Mouse (Mus musculus) heart, embryonic 14.5 days (tissue): ENCODE data around the gene Mogs. TPM values are rescaled to one million over a fixed set of nuclear protein-coding genes. Genes with fewer than 3 reads are reported as not detected.

Experiments used
- ATAC-seq: fragments of 200-750 bp; cut with Nextera tagmentation; 2 replicates; pipeline ENCODE4 v1.8.0; 2017; ENCODE audit warnings: low read depth, moderate TSS enrichment; ENCODE audit not compliant: insufficient number of reproducible peaks, insufficient read depth, low FRiP score
- H3K27ac ChIP-seq, 2 experiments: fragments of 200-500 bp in 1 of 2; fragments of 300-500 bp in 1 of 2; sonication (generic) in 1 of 2; replicated peaks in 1 of 2; 2 replicates each; pipeline ENCODE4 v1.5.1; 2012 to 2014; ENCODE audit warnings: low read depth in 2 of 2, low read length in 2 of 2, control low read depth in 1 of 2, mild to moderate bottlenecking in 1 of 2, mixed read lengths in 1 of 2; ENCODE audit not compliant: control insufficient read depth in 1 of 2, insufficient read depth in 1 of 2
- H3K27me3 ChIP-seq: fragments of 300-500 bp; sonication (generic); 2 replicates; pipeline ENCODE4 v1.6.1; 2014; ENCODE audit warnings: mild to moderate bottlenecking, low read length, control low read depth; ENCODE audit not compliant: control insufficient read depth, insufficient read depth
- H3K36me3 ChIP-seq: fragments of 300-500 bp; sonication (generic); 2 replicates; pipeline ENCODE4 v1.6.1; 2014; ENCODE audit warnings: mild to moderate bottlenecking, control low read depth, low read length, mixed read lengths; ENCODE audit not compliant: control insufficient read depth, insufficient read depth
- H3K4me1 ChIP-seq, 2 experiments: fragments of 200-500 bp in 1 of 2; fragments of 300-500 bp in 1 of 2; sonication (generic) in 1 of 2; 2 replicates each; pipeline ENCODE4 v1.6.1; 2012 to 2014; ENCODE audit warnings: low read length in 2 of 2, control low read depth in 1 of 2, mixed read lengths in 1 of 2; ENCODE audit not compliant: control insufficient read depth in 2 of 2, insufficient read depth in 2 of 2
- H3K4me2 ChIP-seq: fragments of 300-500 bp; sonication (generic); 2 replicates; pipeline ENCODE4 v1.6.1; 2014; ENCODE audit warnings: mild to moderate bottlenecking, low read length
- H3K4me3 ChIP-seq, 2 experiments: fragments of 200-500 bp in 1 of 2; fragments of 300-500 bp in 1 of 2; sonication (generic) in 1 of 2; 2 replicates each; pipeline ENCODE4 v1.5.1; 2012 to 2014; ENCODE audit warnings: low read length in 2 of 2, mild to moderate bottlenecking in 2 of 2, control low read depth in 1 of 2, low read depth in 1 of 2, moderate library complexity in 1 of 2; ENCODE audit not compliant: control insufficient read depth in 1 of 2, insufficient read depth in 1 of 2
- H3K9ac ChIP-seq: fragments of 300-500 bp; sonication (generic); 2 replicates; pipeline ENCODE4 v1.6.1; 2014; ENCODE audit warnings: mild to moderate bottlenecking, low read length
- H3K9me3 ChIP-seq: fragments of 300-500 bp; sonication (generic); 2 replicates; pipeline ENCODE4 v1.6.1; 2016; ENCODE audit warnings: low read length, control low read depth; ENCODE audit not compliant: control insufficient read depth
- WGBS: fragments of 180-500 bp; shearing (Covaris S2); extraction: QIAGEN DNeasy Blood & Tissue Kit; methylation state at CpG from one replicate; pipeline ENCODE4 v1.1.7; 2014; 5-methylcytosine and 5-hydroxymethylcytosine counted together
- polyA plus RNA-seq: library from polyadenylated mRNA; unstranded; fragments of >200 nt; fragmentation: Nextera tagmentation; extraction: Ambion mirVana; gene quantifications from 2 replicates; pipeline ENCODE4 v1.2.1, GENCODE M21; 2014

The Mogs gene
- polyA plus RNA-seq, 1 experiment from 2014 or later = 21.6 TPM

GRCm38 (mm10) chr6:83131469-83132034 lies 16.3 kb downstream of the Mogs start:
- H3K27me3 ChIP-seq = no peaks in the 10 kb centered on the region
- no peak for ATAC-seq
- H3K36me3 ChIP-seq = no peaks in the 10 kb centered on the region
- H3K4me3 ChIP-seq = no peak overlapping the region
- no peak overlapping the region for H3K4me2 ChIP-seq
- H3K27ac ChIP-seq = no peak overlapping the region
- WGBS = 72% methylated on average over 6 of the region's 6 CpGs
- peaks cover 10% of the 10 kb centered on the region in 2 experiments; a peak in 3 of 4 replicates for H3K4me1 ChIP-seq
- no peak overlapping the region for H3K9ac ChIP-seq
- H3K9me3 ChIP-seq = no peaks in the 10 kb centered on the region

GRCm38 (mm10) chr6:83132176-83132919 lies 17.1 kb downstream of the Mogs start:
- Histone ChIP-seq H3K4me1 (peaks cover 10 to 12% of the 10 kb centered on the region in 2 experiments; a peak in 3 of 4 replicates), H3K27ac (no peak overlapping the region), H3K9ac (no peak overlapping the region), H3K4me2 (no peak overlapping the region), H3K9me3 (no peaks in the 10 kb centered on the region), H3K36me3 (no peaks in the 10 kb centered on the region), H3K4me3 (no peak overlapping the region), H3K27me3 (no peaks in the 10 kb centered on the region)
- 77% methylated on average over 9 of the region's 9 CpGs for WGBS
- no peak for ATAC-seq

- no peak overlapping the region for H3K9ac ChIP-seq
- peaks cover 14 to 24% of the 10 kb centered on the region in 2 experiments for H3K4me1 ChIP-seq
- no peak overlapping the region for H3K27ac ChIP-seq
- no peak overlapping the region for H3K4me3 ChIP-seq
- no peak overlapping the region for H3K4me2 ChIP-seq
- WGBS = 67% methylated on average over 3 of the region's 3 CpGs
- no peaks in the 10 kb centered on the region for H3K36me3 ChIP-seq
- no peaks in the 10 kb centered on the region for H3K27me3 ChIP-seq
- ATAC-seq = no peak
- no peaks in the 10 kb centered on the region for H3K9me3 ChIP-seq
Measured at GRCm38 (mm10) chr6:83134226-83134625, 18.9 kb downstream of the Mogs start.

- WGBS = 63% methylated on average over 7 of the region's 7 CpGs
- H3K4me2 ChIP-seq = peak within 1 kb of the TSS; percentile 85
- H3K4me3 ChIP-seq = peak within 1 kb of the TSS; percentile 63 to 64
- H3K9ac ChIP-seq = peak within 1 kb of the TSS; percentile 95
- no peak for ATAC-seq
- no peaks in the 10 kb centered on the region; the same call in 1 of the 2 replicates for H3K36me3 ChIP-seq
- no peaks in the 10 kb centered on the region for H3K27me3 ChIP-seq
- no peaks in the 10 kb centered on the region for H3K9me3 ChIP-seq
- H3K27ac ChIP-seq = peak within 1 kb of the TSS; percentile 99 to 100
- H3K4me1 ChIP-seq = peaks cover 14 to 24% of the 10 kb centered on the region in 2 experiments
Measured at GRCm38 (mm10) chr6:83134951-83135513, 19.7 kb downstream of the Mogs start, which contains the start of gene Rtkn. Gene Rtkn (plus strand): TSS chr6:83135463.

GRCm38 (mm10) chr6:83135571-83136161 lies 20.4 kb downstream of the Mogs start:
- no peak for ATAC-seq
- peaks cover 14 to 24% of the 10 kb centered on the region in 2 experiments for H3K4me1 ChIP-seq
- no peaks in the 10 kb centered on the region for H3K9me3 ChIP-seq
- H3K27me3 ChIP-seq = no peaks in the 10 kb centered on the region
- peak overlapping the region; percentile 85 for H3K4me2 ChIP-seq
- H3K27ac ChIP-seq = peak overlapping the region in 1 of 2 experiments; percentile 100; a peak in 2 of 4 replicates
- H3K9ac ChIP-seq = peak overlapping the region; percentile 95
- no peaks in the 10 kb centered on the region; the same call in 1 of the 2 replicates for H3K36me3 ChIP-seq
- peak overlapping the region; percentile 63 to 64 for H3K4me3 ChIP-seq
- 4% methylated on average over 37 of the region's 37 CpGs for WGBS

GRCm38 (mm10) chr6:83136291-83136880 lies 21.1 kb downstream of the Mogs start:
- H3K9ac ChIP-seq = peak overlapping the region; percentile 95
- peak overlapping the region; percentile 63 to 64 for H3K4me3 ChIP-seq
- 27% methylated on average over 5 of the region's 5 CpGs for WGBS
- ATAC-seq = 0 out of 2 replicates have a peak, but pooled peaks have one; percentile 1
- no peaks in the 10 kb centered on the region for H3K27me3 ChIP-seq
- peak overlapping the region; percentile 85 for H3K4me2 ChIP-seq
- H3K36me3 ChIP-seq = no peaks in the 10 kb centered on the region; the same call in 1 of the 2 replicates
- H3K4me1 ChIP-seq = peaks cover 16 to 25% of the 10 kb centered on the region in 2 experiments
- peak overlapping the region; percentile 99 to 100 for H3K27ac ChIP-seq
- H3K9me3 ChIP-seq = no peaks in the 10 kb centered on the region
